In genomic region chr10:39291134-39291746, GRCm38 (mm10) we compare ENCODE assay signal across 9 mouse cellular contexts.
DNase-seq lines count a peak whose midpoint lies in the region; ATAC-seq and TF ChIP-seq lines count a peak whose summit lies in the region.
"Had no signal": no experiment of that assay in that cellular context is flagged by ENCODE, and none has a peak within 500 bp of the region (broad histone marks: within the 10 kb centered on the region; RNA-seq: fewer than 3 reads in every experiment).

No protein-coding gene starts in this region.

- no peaks in the 10 kb centered on the region for H3K36me3 ChIP-seq in intestine, embryonic 16.5 days (ENCODE audit: control insufficient read depth, insufficient read depth, low read length)
- H3K36me3 ChIP-seq in limb, embryonic 14.5 days (ENCODE audit: control insufficient read depth, insufficient read depth, low read length), result no peaks in the 10 kb centered on the region

- H3K9ac ChIP-seq in intestine, embryonic 16.5 days (ENCODE audit: low read depth, low read length), result no peak overlapping the region
- H3K9ac ChIP-seq in limb, embryonic 14.5 days (ENCODE audit: low read depth, low read length, severe bottlenecking), result no peak overlapping the region

- H3K27me3 ChIP-seq in intestine, embryonic 16.5 days (replicated peaks; ENCODE audit: control insufficient read depth, insufficient read depth, low read length), result no peaks in the 10 kb centered on the region
- H3K27me3 ChIP-seq in limb, embryonic 14.5 days (ENCODE audit: control insufficient read depth, insufficient read depth, low read length), result no peaks in the 10 kb centered on the region

- no peaks in the 10 kb centered on the region for H3K9me3 ChIP-seq in intestine, embryonic 16.5 days (ENCODE audit: control insufficient read depth, low read length)
- H3K9me3 ChIP-seq in limb, embryonic 14.5 days (ENCODE audit: control insufficient read depth, low read length), result no peaks in the 10 kb centered on the region

- H3K27ac ChIP-seq in intestine, embryonic 16.5 days (ENCODE audit: low read length), result peak overlapping the region; percentile 59; the same call in 1 of the 2 replicates
- peak overlapping the region; percentile 56 for H3K27ac ChIP-seq in limb, embryonic 14.5 days (replicated peaks; ENCODE audit: low read depth, low read length)
- H3K27ac ChIP-seq: macrophage had no signal

- H3K4me2 ChIP-seq in intestine, embryonic 16.5 days (ENCODE audit: low read depth, low read length), result no peak overlapping the region
- peak overlapping the region; percentile 1; the same call in 1 of the 2 replicates for H3K4me2 ChIP-seq in limb, embryonic 14.5 days (replicated peaks; ENCODE audit: low read depth, low read length, severe bottlenecking)

- 42% methylated on average over 8 of the region's 8 CpGs for WGBS in intestine, embryonic 16.5 days
- WGBS in limb, embryonic 14.5 days, result 43% methylated on average over 8 of the region's 8 CpGs

- peak; percentile 68 for ATAC-seq in intestine, embryonic 16.5 days
- peak; percentile 78 for ATAC-seq in limb, embryonic 14.5 days (ENCODE audit: low FRiP score, low read depth)

- no peak for TF ChIP-seq POLR2A in limb, embryonic 14.5 days (IDR thresholded peaks at IDR 0.05; ENCODE audit: borderline replicate concordance, extremely low read depth, insufficient read depth, insufficient read length)

- peak; percentile 36 to 71 for DNase-seq in adrenal gland, adult (ENCODE audit: inconsistent age in 2 of 2, low spot score in 1 of 2)
- no peak for DNase-seq in adrenal gland, postnatal 4 days (ENCODE audit: low spot score in 2 of 2)
- peak; percentile 53 for DNase-seq in cerebellum, adult 9-11 months
- DNase-seq in gastrocnemius, postnatal 25 days, result peak; percentile 69
- peak; percentile 89 for DNase-seq in limb, embryonic 14.5 days (ENCODE audit: low spot score)
- peak; percentile 55 for DNase-seq in right cerebral cortex, adult 18-20 months
- DNase-seq in thymus, postnatal 10 days (ENCODE audit: low spot score in 2 of 2), result no peak

- H3K4me1 ChIP-seq in intestine, embryonic 16.5 days (ENCODE audit: control insufficient read depth, insufficient read depth, low read length), result peaks cover 14% of the 10 kb centered on the region
- H3K4me1 ChIP-seq in limb, embryonic 14.5 days (ENCODE audit: control insufficient read depth, insufficient read depth, low read length), result peaks cover 37% of the 10 kb centered on the region

- H3K4me3 ChIP-seq in intestine, embryonic 16.5 days (ENCODE audit: low read length), result no peak overlapping the region
- H3K4me3 ChIP-seq in limb, embryonic 14.5 days (replicated peaks; ENCODE audit: low read length), result no peak overlapping the region

Comparison
In these comparisons a context has a peak if more than half of its experiments do, and no peak if none do; other contexts are left out.
1. DNase-seq: peak in adrenal gland, adult (2 of 2), cerebellum, adult 9-11 months (single experiment), gastrocnemius, postnatal 25 days (single experiment), limb, embryonic 14.5 days (single experiment) and right cerebral cortex, adult 18-20 months (single experiment); none in adrenal gland, postnatal 4 days (0 of 2) and thymus, postnatal 10 days (0 of 2).